Mouse (Mus musculus) kidney, embryonic 14.5 days (tissue): ENCODE results near the gene Metrnl. TPM values are rescaled to one million over a fixed set of nuclear protein-coding genes. Genes with fewer than 3 reads are reported as not detected.

ENCODE experiments used
- ATAC-seq: fragments of 200-750 bp; cut with Nextera tagmentation; 2 replicates; pipeline ENCODE4 v1.8.0; 2017; ENCODE audit warnings: moderate number of reproducible peaks, mild to moderate bottlenecking, moderate TSS enrichment, moderate library complexity; ENCODE audit not compliant: low FRiP score, low TSS enrichment
- H3K27ac ChIP-seq: fragments of 300-500 bp; sonication (generic); 2 replicates; pipeline ENCODE4 v1.5.1; 2014; ENCODE audit warnings: low read depth, mild to moderate bottlenecking, low read length, moderate library complexity, mixed read lengths
- H3K27me3 ChIP-seq: fragments of 300-500 bp; sonication (generic); 2 replicates; pipeline ENCODE4 v1.6.1; 2014; ENCODE audit warnings: mild to moderate bottlenecking, low read length; ENCODE audit not compliant: control insufficient read depth, insufficient read depth
- H3K36me3 ChIP-seq: fragments of 300-500 bp; sonication (generic); 2 replicates; pipeline ENCODE4 v1.6.1; 2014; ENCODE audit warnings: low read length, mixed read lengths; ENCODE audit not compliant: control insufficient read depth, insufficient read depth
- H3K4me1 ChIP-seq: fragments of 300-500 bp; sonication (generic); 2 replicates; pipeline ENCODE4 v1.6.1; 2014; ENCODE audit warnings: low read length, mixed read lengths; ENCODE audit not compliant: control insufficient read depth, insufficient read depth
- H3K4me2 ChIP-seq: fragments of 300-500 bp; sonication (generic); replicated peaks from 2 replicates; pipeline ENCODE4 v1.6.1; 2014; ENCODE audit warnings: low read depth, mild to moderate bottlenecking, low read length
- H3K4me3 ChIP-seq: fragments of 300-500 bp; sonication (generic); 2 replicates; pipeline ENCODE4 v1.5.1; 2014; ENCODE audit warnings: mild to moderate bottlenecking, low read length
- H3K9ac ChIP-seq: fragments of 300-500 bp; sonication (generic); 2 replicates; pipeline ENCODE4 v1.6.1; 2014; ENCODE audit warnings: low read depth, mild to moderate bottlenecking, low read length, moderate library complexity
- H3K9me3 ChIP-seq: fragments of 300-500 bp; sonication (generic); 2 replicates; pipeline ENCODE4 v1.6.1; 2016; ENCODE audit warnings: low read length; ENCODE audit not compliant: control insufficient read depth
- WGBS: fragments of 180-500 bp; shearing (Covaris S2); extraction: QIAGEN DNeasy Blood & Tissue Kit; methylation state at CpG from one replicate; pipeline ENCODE4 v1.1.7; 2014; 5-methylcytosine and 5-hydroxymethylcytosine counted together
- polyA plus RNA-seq: library from polyadenylated mRNA; unstranded; fragments of >200 nt; fragmentation: Nextera tagmentation; extraction: Ambion mirVana; gene quantifications from 2 replicates; pipeline ENCODE4 v1.2.1, GENCODE M21; 2014

Gene Metrnl
- polyA plus RNA-seq, 1 experiment from 2014 or later: 18.3 TPM

- H3K9ac ChIP-seq: no peak overlapping the region
- 0 out of 2 replicates have a peak, but pooled peaks cover 2% of the 10 kb centered on the region for H3K27me3 ChIP-seq
- H3K27ac ChIP-seq: no peak overlapping the region
- WGBS: 83% methylated on average over 6 of the region's 6 CpGs
- H3K9me3 ChIP-seq: no peaks in the 10 kb centered on the region
- no peak for ATAC-seq
- no peak overlapping the region for H3K4me2 ChIP-seq
- no peaks in the 10 kb centered on the region; the same call in 1 of the 2 replicates for H3K36me3 ChIP-seq
- no peak overlapping the region for H3K4me3 ChIP-seq
- peaks cover 7% of the 10 kb centered on the region; the same call in 1 of the 2 replicates for H3K4me1 ChIP-seq
These were observed 11.6 kb downstream of the Metrnl start for GRCm38 (mm10) chr11:121712987-121713386.

GRCm38 (mm10) chr11:121713569-121713968 is 12.2 kb downstream of the Metrnl start:
- ATAC-seq: no peak
- no peak overlapping the region for H3K27ac ChIP-seq
- no peak overlapping the region for H3K4me2 ChIP-seq
- WGBS: 85% methylated on average over 2 of the region's 2 CpGs
- no peaks in the 10 kb centered on the region for H3K27me3 ChIP-seq
- H3K4me3 ChIP-seq: no peak overlapping the region
- peaks cover 7% of the 10 kb centered on the region; the same call in 1 of the 2 replicates for H3K4me1 ChIP-seq
- no peaks in the 10 kb centered on the region; the same call in 1 of the 2 replicates for H3K36me3 ChIP-seq
- no peaks in the 10 kb centered on the region for H3K9me3 ChIP-seq
- no peak overlapping the region for H3K9ac ChIP-seq

DNA sequence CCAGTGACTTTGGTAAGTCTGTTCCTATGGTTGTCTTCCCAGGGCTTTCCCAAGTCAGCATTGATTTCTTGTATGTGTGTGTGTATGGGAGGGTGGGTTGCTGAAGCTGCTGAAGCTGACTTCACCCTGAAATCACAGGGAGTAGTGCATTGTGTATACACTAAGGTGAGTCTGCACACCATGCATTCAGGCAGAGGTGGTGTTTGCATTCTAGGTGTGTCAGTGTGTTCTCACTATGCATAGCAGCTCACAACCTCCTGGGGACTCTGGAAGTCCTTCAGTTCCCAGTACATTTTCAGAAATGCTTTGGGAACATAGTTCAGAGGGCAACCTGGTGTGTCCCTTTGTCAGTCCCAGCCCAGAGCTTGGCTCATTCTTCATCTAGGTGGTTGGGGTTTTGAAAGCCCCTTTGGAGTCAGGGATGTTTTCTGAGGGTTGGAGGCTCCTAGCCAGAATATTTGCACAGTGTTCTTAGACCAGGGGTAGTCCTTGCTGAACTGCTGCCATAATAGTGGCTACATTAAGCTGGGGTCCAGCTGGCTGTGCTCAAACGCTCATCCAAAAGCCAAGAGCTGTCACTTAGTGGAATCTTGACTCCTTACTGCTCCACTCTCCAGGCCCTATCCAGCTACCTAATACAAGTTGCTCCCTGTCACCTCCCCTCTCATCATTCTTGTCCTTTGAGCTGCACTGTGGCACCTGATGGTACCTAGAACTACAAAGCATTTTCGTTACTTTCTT is 13.6 kb downstream of the Metrnl start:
- Histone ChIP-seq H3K4me2 (no peak overlapping the region), H3K27ac (no peak overlapping the region), H3K4me3 (no peak overlapping the region), H3K9me3 (no peaks in the 10 kb centered on the region), H3K36me3 (no peaks in the 10 kb centered on the region; the same call in 1 of the 2 replicates), H3K4me1 (peaks cover 7% of the 10 kb centered on the region; the same call in 1 of the 2 replicates), H3K9ac (no peak overlapping the region), H3K27me3 (no peaks in the 10 kb centered on the region)
- WGBS: 74% methylated on average over 2 of the region's 2 CpGs
- ATAC-seq: no peak

DNA sequence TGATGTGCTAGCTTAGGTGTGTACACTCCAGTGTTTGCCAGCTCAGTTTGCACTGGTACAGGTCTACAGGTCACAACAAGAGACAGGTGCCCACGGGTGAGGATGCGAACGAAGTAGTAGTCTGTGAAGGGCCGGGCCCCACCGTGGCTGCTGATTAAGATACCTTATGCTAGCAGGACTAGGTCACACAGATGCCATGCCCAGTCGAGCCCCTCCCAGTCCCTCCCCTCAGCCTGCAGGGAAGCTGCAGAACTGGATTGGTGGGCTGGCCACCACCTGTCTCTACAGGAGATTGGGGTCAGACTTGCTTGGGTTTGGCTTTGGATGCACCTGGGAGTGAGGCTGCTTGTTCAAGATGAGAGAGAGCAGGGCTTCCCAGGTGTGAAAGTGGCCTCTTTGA is 16.4 kb downstream of the Metrnl start:
- no peaks in the 10 kb centered on the region for H3K27me3 ChIP-seq
- WGBS: 47% methylated on average over 6 of the region's 6 CpGs
- no peak overlapping the region for H3K4me3 ChIP-seq
- H3K9me3 ChIP-seq: no peaks in the 10 kb centered on the region
- H3K27ac ChIP-seq: no peak overlapping the region
- no peak overlapping the region for H3K4me2 ChIP-seq
- no peaks in the 10 kb centered on the region; the same call in 1 of the 2 replicates for H3K36me3 ChIP-seq
- H3K4me1 ChIP-seq: 0 out of 2 replicates have a peak, but pooled peaks cover 2% of the 10 kb centered on the region
- H3K9ac ChIP-seq: no peak overlapping the region
- ATAC-seq: no peak

DNA sequence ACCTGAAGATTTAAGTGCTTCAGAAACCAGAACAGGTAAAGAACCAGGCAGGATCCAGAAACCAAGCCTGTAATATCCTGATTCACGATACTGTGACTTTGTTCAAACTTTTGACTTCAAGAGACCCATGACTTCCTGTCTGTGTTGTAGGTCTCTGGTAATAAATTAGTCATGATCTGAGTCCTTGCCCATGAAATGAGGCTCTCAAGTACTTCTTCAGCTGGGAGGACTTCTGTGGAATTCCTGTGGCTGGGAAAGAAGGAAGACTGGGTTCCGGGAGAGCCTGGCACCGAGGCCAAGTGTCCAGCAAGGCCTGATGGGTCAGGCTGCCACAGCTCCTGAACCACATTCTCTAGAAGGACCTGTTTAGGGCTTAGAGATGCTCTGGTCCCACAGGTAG is 19.4 kb downstream of the Metrnl start:
- no peaks in the 10 kb centered on the region; the same call in 1 of the 2 replicates for H3K36me3 ChIP-seq
- H3K4me1 ChIP-seq: no peaks in the 10 kb centered on the region
- no peaks in the 10 kb centered on the region for H3K9me3 ChIP-seq
- no peak overlapping the region for H3K4me3 ChIP-seq
- no peak overlapping the region for H3K27ac ChIP-seq
- H3K9ac ChIP-seq: no peak overlapping the region
- H3K27me3 ChIP-seq: no peaks in the 10 kb centered on the region
- no peak for ATAC-seq
- no peak overlapping the region for H3K4me2 ChIP-seq
- 81% methylated on average over 3 of the region's 3 CpGs for WGBS

DNA sequence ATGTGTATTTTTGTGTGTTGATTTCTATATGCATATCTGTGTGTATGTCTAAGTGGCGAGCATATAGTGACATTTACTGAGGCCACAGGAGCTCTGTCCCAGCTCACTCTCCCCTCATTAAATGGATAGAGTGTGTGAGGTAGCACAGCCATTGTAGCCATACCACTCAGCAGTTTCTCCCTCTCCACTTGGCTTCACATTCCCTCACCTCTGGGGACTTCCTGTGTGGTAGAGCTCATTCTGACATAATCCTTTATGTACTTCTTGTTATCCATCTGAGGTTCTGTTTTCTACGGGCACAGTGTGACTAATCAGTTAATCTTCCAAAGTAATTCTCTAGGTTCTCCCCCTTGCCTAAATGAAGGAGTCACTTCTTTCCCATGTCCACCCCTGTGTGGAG is 21.1 kb downstream of the Metrnl start:
- H3K4me3 ChIP-seq: no peak overlapping the region
- H3K9me3 ChIP-seq: no peaks in the 10 kb centered on the region
- no peaks in the 10 kb centered on the region for H3K27me3 ChIP-seq
- H3K36me3 ChIP-seq: no peaks in the 10 kb centered on the region
- no peak overlapping the region for H3K9ac ChIP-seq
- H3K4me2 ChIP-seq: no peak overlapping the region
- no peaks in the 10 kb centered on the region for H3K4me1 ChIP-seq
- ATAC-seq: no peak
- WGBS: 86% methylated on average over 2 of the region's 2 CpGs
- no peak overlapping the region for H3K27ac ChIP-seq

GRCm38 (mm10) chr11:121726625-121727024 is 25.3 kb downstream of the Metrnl start:
- Histone ChIP-seq H3K4me2 (no peak overlapping the region), H3K9ac (no peak overlapping the region), H3K4me1 (no peaks in the 10 kb centered on the region), H3K9me3 (no peaks in the 10 kb centered on the region), H3K27me3 (no peaks in the 10 kb centered on the region), H3K36me3 (no peaks in the 10 kb centered on the region), H3K27ac (no peak overlapping the region), H3K4me3 (no peak overlapping the region)
- no peak for ATAC-seq
- 76% methylated on average over 2 of the region's 2 CpGs for WGBS

GRCm38 (mm10) chr11:121734184-121734583 is 32.8 kb downstream of the Metrnl start:
- no peak overlapping the region for H3K9ac ChIP-seq
- H3K9me3 ChIP-seq: no peaks in the 10 kb centered on the region
- H3K4me2 ChIP-seq: no peak overlapping the region
- no peak for ATAC-seq
- no peak overlapping the region for H3K4me3 ChIP-seq
- H3K36me3 ChIP-seq: no peaks in the 10 kb centered on the region
- no peaks in the 10 kb centered on the region; the same call in 1 of the 2 replicates for H3K4me1 ChIP-seq
- H3K27ac ChIP-seq: no peak overlapping the region
- WGBS: 80% methylated on average over 1 of the region's 1 CpGs
- no peaks in the 10 kb centered on the region for H3K27me3 ChIP-seq

DNA sequence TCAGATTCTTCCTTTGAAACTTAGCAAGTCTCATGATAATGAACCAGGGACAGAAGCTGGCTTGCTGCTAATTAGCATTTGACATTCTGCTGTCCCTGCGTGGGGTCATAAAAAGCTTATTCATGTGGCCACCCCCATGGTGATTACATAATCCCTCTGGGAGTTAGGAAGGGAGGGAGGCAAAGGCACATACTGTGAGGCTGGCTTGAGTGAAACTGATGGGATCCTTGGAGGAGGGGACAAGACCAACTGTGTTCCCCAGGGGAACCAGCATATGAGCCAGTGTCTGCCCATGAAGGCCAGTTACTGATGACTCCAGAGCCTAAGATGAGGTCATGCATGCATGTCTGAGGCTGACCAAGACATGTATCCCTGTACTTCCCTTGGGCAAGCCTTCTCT is 33.5 kb downstream of the Metrnl start:
- no peak overlapping the region for H3K4me2 ChIP-seq
- H3K4me1 ChIP-seq: no peaks in the 10 kb centered on the region; the same call in 1 of the 2 replicates
- H3K27ac ChIP-seq: no peak overlapping the region
- H3K9ac ChIP-seq: no peak overlapping the region
- no peaks in the 10 kb centered on the region for H3K27me3 ChIP-seq
- no peak for ATAC-seq
- 17% methylated on average over 1 of the region's 1 CpGs for WGBS
- H3K4me3 ChIP-seq: no peak overlapping the region
- H3K9me3 ChIP-seq: no peaks in the 10 kb centered on the region
- no peaks in the 10 kb centered on the region for H3K36me3 ChIP-seq
